Mouse (Mus musculus) midbrain, embryonic 11.5 days (tissue): Measurements from ENCODE around the gene Gab1. TPM values are rescaled to one million over a fixed set of nuclear protein-coding genes. Genes with fewer than 3 reads are reported as not detected.

Experiments used
- ATAC-seq: fragments of 200-750 bp; cut with Nextera tagmentation; 2 replicates; pipeline ENCODE4 v1.8.0; 2017; ENCODE audit warnings: moderate TSS enrichment, moderate library complexity; ENCODE audit not compliant: low FRiP score
- DNase-seq: peaks from one replicate; pipeline ENCODE4 v3.0.0; 2015; ENCODE audit warnings: low spot score; ENCODE audit errors: missing footprints
- H3K27ac ChIP-seq: fragments of 300-500 bp; sonication (generic); 2 replicates; pipeline ENCODE4 v1.5.1; 2014; ENCODE audit warnings: low read depth, low read length
- H3K27me3 ChIP-seq: fragments of 300-500 bp; sonication (generic); 2 replicates; pipeline ENCODE4 v1.6.1; 2014; ENCODE audit warnings: mild to moderate bottlenecking, low read length, moderate library complexity, mixed read lengths; ENCODE audit not compliant: control insufficient read depth, insufficient read depth
- H3K36me3 ChIP-seq: fragments of 300-500 bp; sonication (generic); 2 replicates; pipeline ENCODE4 v1.6.1; 2014; ENCODE audit warnings: mild to moderate bottlenecking, low read length, moderate library complexity, mixed read lengths; ENCODE audit not compliant: control insufficient read depth, insufficient read depth
- H3K4me1 ChIP-seq: fragments of 300-500 bp; sonication (generic); 2 replicates; pipeline ENCODE4 v1.6.1; 2014; ENCODE audit warnings: low read length; ENCODE audit not compliant: control insufficient read depth, insufficient read depth
- H3K4me2 ChIP-seq: fragments of 300-500 bp; sonication (generic); 2 replicates; pipeline ENCODE4 v1.6.1; 2014; ENCODE audit warnings: mild to moderate bottlenecking, moderate library complexity
- H3K4me3 ChIP-seq: fragments of 300-500 bp; sonication (generic); 2 replicates; pipeline ENCODE4 v1.5.1; 2014; ENCODE audit warnings: low read depth, low read length
- H3K9ac ChIP-seq: fragments of 300-500 bp; sonication (generic); 2 replicates; pipeline ENCODE4 v1.6.1; 2014; ENCODE audit warnings: low read length
- H3K9me3 ChIP-seq: fragments of 300-500 bp; sonication (generic); 2 replicates; pipeline ENCODE4 v1.6.1; 2016; ENCODE audit warnings: low read length; ENCODE audit not compliant: control insufficient read depth
- WGBS: fragments of 180-500 bp; shearing (Covaris S2); extraction: QIAGEN DNeasy Blood & Tissue Kit; methylation state at CpG from one replicate; pipeline ENCODE4 v1.1.7; 2014; 5-methylcytosine and 5-hydroxymethylcytosine counted together
- polyA plus RNA-seq: library from polyadenylated mRNA; unstranded; fragments of >200 nt; fragmentation: Nextera tagmentation; extraction: Ambion mirVana; gene quantifications from 2 replicates; pipeline ENCODE4 v1.2.1, GENCODE M21; 2014

Gab1 gene
- polyA plus RNA-seq, 1 experiment from 2014 or later: 18.0 TPM

DNA sequence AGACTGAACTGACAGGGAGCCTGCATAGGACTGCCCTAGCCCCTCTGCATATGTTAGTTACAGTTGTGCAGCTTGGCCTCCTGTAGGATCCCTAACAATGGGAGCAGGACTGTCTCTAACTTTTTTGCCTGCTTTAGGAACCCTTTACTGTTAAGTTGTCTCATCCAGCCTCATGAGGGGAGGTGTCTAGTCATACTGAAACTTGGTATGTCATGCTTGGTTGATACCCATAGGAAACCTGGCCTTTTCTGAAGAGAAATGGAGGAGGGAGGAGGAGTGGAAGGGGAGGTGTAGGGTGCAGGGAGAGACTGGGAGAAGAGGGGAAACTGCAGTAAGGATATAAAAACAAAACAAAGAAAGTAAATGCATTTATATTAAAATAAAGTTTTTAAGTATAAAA lies 148.0 kb downstream of the Gab1 start:
- Histone ChIP-seq H3K4me3 (no peak overlapping the region), H3K9ac (no peak overlapping the region), H3K4me2 (no peak overlapping the region), H3K9me3 (no peaks in the 10 kb centered on the region), H3K4me1 (no peaks in the 10 kb centered on the region), H3K36me3 (peaks cover 17% of the 10 kb centered on the region), H3K27me3 (no peaks in the 10 kb centered on the region), H3K27ac (no peak overlapping the region)
- DNase-seq (no peak), ATAC-seq (no peak)

DNA sequence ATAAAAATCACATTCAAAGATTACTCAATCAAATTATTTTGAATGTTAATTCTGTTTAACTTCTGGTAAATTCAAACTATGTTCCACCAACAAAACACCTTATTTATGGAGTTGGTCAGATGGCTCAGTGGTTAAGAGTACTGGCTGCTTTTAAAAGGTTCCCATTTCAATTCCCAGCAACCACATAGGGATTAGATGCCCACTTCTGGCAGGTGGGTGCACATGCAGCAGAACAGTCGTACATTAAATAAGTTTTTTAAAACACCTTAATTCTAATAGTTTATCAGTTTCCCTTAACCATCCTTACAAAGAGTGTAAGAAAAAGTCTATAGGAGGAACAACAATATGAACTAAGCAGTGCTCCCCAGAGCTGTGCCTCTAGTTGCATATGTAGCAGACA lies 165.9 kb downstream of the Gab1 start:
- Histone ChIP-seq H3K4me3 (no peak overlapping the region), H3K36me3 (peaks cover 15% of the 10 kb centered on the region), H3K9ac (no peak overlapping the region), H3K9me3 (no peaks in the 10 kb centered on the region), H3K27me3 (no peaks in the 10 kb centered on the region), H3K4me1 (no peaks in the 10 kb centered on the region), H3K27ac (no peak overlapping the region), H3K4me2 (no peak overlapping the region)
- ATAC-seq: no peak
- DNase-seq: no peak
- 82% methylated on average over 1 of the region's 1 CpGs for WGBS

Other genes with a start within 250 kb of the Gab1 start
- 182 TPM in 2 replicates for gene Smarca5, start 141.0 kb downstream of the Gab1 start, polyA plus RNA-seq
- gene Usp38, start 134.4 kb upstream of the Gab1 start, polyA plus RNA-seq: 31.5 and 34.5 TPM in 2 replicates